Mouse (Mus musculus) adrenal gland, adult 8-10 months (tissue): ENCODE measurements around the gene Bcl2l15. TPM values are rescaled to one million over a fixed set of nuclear protein-coding genes. Genes with fewer than 3 reads are reported as not detected.
"Not testable (repeated sequence)": the region's sequence is repeated elsewhere in the genome, so short reads cannot be mapped to it uniquely, and the experiment has no call there.

Experiments used
- DNase-seq: peaks from one replicate; pipeline ENCODE4 v3.0.0; 2022
- total RNA-seq, 4 experiments: library from RNA; stranded (reverse); gene quantifications; 2 replicates each; pipeline ENCODE4 v1.2.4; 2022

The Bcl2l15 gene
- total RNA-seq, 4 experiments from 2014 or later, result 0.24 to 0.49 (median 0.38) TPM; not detected in 1

DNA sequence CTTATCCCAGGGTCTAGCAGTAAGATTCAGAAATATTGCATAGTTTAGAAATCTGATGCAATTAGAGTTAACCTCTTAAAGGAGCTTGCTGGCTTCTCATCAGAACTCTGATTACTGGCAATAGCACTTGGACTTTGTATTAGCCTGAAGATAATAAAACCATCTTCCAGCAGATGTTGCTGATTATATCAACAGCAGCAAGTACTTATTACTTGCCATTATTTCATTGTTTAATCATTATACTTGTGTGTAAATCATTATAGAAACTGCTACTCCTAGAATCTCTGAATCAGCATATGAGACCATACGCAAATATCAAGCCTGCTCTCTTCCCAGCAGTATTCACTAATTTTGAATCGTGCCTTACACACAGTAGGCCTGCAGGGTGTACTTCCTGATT is 1.6 kb downstream of the Bcl2l15 start:
- DNase-seq, result no peak

DNA sequence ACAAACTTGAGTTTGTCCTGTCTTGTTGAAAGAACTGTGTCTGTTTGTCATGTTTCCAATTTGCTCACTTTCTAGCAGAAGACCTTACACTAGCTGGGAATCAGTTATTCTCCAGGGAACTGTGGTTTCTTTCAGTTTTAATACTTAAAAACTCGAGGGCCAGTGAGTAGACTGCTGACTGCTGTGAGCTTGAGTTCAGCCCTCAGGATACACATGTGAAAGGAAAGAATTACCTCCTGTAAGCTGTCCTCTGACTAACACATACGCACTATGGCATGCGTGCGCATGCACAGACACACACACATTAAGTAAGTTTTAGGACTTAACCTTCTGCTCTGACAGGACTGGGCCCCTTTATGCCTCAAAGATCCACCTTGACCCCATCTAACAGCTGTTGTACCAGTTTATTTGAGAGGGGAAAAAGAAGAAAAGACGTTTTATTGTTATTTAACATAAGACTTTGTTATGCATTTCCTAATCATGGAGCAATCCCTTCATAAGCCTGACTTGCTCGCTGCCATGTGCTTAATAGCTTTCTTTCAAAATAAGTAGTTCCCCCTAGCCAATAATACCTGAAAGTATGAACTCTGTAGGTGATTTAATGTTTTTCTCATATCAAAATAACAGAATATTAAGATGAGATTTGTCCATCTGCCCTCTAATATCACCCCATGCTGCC is 3.0 kb downstream of the Bcl2l15 start:
- DNase-seq, result no peak

DNA sequence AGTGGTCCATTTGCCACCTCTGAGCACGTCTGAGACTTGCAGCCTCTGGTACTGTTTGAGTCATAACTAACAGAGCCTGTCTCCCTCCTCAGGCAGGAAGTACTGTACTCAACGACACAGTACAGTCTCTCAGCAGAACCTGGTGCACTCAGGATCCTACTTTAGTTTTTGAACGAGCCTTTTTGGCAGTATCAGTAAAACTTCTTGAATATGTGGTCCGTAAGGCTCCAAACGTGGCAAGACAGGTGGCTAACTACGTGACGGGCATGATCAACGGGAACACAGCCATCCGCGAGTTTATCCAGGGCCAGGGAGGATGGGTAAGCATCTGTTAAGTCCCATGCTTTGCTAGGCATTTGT is 3.5 kb downstream of the Bcl2l15 start:
- DNase-seq, result no peak

DNA sequence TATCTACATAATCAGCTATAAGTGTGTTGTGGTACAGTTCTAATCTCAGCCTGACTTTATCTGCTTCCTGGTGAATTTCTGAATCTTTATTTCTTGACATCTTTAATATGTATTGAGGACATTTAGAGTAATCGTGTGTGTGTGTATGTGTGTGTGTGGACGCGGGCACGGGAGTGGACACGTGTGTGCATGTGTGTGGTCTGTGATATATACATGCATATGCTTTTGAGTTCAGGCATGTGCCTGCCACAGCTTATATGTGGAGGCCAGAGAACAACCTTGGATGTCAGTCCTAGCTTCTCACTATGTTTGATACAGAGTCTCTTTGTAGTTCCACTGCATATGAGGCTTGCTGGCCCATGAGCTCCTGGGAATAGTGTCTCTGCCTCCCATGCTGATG is 4.1 kb downstream of the Bcl2l15 start:
- no peak for DNase-seq

DNA sequence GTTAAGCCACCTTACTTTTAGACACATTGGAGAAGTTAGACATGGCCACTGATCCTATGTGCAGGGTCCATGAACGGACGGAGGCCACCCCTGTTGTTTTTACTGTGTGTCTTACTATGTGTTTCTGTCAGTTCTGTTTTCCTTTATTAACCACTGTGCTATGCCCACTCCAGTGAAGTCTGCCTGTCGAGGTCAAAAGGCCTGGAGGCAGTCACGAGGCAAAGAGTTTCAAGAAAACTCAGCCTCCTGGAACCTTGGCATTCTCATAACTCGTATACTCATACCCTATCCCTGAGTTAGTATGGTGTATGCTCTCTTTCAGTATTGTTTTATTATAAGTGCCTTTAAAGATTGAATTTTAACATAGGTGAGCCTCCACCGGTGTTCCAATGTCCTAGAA is 7.3 kb downstream of the Bcl2l15 start:
- no peak for DNase-seq

DNA sequence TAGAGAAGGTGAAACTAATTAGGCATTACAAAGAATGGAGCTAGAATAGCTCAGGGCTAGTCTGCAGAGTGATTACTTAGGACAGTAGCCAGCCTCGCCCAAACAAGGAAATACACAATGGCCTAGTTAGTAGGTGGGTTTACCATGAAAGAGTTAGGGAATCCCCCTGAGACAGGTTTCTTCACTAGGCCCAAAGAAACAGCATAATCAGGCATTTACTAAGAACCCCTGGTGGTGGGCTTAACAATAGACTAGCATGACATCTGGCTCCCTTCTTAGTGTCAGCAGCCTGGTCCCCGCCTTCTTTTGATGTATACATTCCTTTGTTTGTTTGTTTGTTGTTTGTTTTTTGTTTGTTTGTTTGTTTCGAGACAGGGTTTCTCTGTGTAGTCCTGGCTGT is 7.8 kb downstream of the Bcl2l15 start:
- DNase-seq, result not testable (repeated sequence)

DNA sequence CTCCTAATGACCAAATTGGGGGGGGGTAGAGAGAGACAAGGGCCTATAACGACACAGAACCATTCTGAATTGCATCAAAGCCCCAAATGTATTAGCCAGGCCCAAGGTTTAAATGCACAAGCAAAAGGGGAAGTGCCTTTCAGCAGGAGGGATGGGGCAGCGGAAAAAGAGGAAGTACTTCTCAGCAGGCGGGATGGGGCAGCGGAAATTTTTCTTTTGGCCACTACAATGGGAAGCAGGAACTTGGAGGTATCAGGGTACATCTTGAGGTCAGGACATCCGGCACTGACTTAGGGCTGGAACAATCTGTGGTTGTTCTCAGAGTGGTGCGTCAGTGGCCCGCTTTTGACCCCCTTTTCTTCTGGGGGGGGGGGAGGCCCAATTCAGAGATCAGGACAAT is 8.5 kb downstream of the Bcl2l15 start:
- not testable (repeated sequence) for DNase-seq

DNA sequence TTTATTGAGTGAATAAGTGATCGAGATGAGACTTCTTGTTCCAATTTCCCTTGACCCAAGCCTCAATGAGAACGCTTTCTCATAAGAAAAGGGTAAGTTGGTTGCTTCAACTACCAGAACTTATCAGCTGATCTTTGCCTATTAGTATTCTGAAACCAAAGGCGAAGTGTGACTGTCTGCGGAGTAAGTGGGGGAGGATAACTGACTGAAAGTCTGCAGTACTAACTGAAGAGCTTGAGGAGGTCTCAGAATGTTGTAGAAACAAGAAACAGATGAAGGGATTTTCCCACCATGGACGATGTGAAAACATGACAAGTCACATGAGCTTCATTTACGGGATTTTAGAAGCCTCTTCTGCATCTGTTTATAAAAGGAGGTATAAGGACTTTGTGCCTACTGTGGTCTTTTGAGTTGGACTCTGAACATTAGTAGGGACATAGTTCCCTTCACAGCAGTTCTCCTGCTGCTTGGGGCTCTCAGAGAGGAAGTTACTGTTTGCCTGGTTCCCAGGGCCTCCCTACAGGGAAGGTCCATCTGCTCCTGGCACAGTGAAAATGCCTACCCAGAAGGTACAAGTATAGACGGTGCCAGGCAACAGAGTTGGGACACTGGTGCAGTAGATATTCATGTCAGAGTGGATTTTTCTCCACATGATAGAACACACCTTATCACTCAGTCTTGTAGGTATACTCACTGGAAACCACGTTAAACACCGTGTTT is 18.4 kb downstream of the Bcl2l15 start:
- DNase-seq, result no peak

DNA sequence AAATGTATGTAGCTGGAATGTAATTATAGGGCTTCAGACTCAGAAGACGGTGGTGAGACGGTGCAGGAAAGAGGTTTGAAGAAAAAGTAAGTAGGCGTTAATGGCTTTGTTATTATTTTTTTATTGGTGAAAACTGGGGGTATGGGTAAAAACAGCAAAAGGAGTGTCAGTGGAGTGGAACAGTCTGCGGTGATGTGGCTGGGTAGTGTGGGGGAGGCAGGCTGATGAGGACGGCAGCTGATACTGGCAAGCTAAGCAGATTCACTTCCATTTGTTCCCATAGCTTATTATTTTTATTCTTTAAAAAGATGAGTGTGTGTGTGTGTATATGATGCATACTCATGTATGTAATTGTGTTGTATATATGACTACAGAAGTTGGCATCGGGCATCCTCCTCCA is 19.1 kb downstream of the Bcl2l15 start:
- no peak for DNase-seq

DNA sequence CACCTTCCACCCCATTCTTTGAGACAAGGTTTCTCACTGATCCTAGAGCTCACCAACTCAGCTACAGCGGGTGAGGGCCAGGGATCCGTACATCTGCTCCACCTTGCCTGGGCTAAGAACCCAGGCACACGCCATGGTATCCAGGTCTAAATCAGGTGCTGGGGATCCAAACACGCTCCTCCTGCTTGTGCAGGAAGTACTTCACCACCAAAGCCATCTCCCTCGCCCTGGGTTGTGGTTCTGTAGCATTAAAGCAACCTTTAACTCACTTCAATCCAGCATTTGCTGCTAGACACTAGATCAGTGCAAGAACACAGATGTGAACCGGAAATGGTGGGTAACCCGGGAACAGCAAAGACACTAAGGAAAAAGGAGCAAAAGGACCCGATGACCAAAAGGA is 19.5 kb downstream of the Bcl2l15 start:
- DNase-seq, result no peak

DNA sequence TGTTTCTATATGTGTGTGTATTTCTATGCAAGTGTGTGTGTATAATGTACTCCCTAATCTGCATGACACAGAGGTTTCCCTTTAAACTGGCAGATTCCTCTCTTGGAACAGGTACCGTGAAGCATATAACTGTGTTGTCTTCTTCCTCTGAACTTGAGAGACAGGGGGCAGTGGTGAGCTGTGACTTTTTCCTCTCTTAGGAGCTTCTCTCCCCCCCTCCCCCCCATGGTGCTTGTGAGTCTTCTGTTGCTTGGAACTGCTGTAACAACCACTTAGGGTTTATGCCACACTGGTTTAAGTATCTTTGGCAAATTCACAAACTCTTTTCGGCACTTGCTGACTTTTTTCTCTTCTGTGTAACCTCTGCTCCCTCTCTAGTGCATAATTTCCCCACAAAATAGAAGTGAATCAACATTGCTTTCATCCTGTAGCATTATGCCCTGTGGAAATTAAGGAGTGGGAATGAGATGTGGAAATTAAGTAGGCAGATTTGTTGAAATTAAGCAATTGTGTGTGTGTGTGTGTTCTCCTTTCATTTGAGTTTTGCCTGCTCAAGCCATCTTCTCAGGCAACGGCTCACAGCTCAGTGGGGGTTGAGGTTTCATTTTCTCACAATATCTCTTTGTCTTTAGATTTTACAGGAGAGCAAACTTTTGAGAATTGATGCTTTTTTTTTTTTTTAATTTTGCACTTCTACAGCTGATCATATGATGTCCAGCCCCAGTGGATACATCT is 20.3 kb downstream of the Bcl2l15 start:
- peak; percentile 7 for DNase-seq

DNA sequence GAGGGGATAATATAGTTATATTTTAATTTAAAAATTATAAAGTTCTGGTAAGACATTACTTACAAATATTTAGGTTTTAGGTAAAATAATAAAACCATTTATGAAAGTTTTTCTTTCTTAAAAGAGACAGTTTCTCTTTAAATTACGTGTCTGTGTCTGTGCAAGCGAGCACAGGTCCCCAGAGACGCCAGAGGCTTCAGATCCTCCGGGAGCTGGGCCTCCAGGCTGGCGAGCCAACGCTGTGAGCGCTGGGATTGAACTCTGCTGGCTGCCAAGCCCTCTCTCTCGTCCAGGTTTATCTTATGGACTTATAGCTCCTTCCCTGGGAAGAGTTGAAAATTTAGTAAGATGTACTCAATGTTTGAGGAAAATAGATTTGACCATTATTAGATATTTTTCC is 21.4 kb downstream of the Bcl2l15 start:
- DNase-seq, result no peak

DNA sequence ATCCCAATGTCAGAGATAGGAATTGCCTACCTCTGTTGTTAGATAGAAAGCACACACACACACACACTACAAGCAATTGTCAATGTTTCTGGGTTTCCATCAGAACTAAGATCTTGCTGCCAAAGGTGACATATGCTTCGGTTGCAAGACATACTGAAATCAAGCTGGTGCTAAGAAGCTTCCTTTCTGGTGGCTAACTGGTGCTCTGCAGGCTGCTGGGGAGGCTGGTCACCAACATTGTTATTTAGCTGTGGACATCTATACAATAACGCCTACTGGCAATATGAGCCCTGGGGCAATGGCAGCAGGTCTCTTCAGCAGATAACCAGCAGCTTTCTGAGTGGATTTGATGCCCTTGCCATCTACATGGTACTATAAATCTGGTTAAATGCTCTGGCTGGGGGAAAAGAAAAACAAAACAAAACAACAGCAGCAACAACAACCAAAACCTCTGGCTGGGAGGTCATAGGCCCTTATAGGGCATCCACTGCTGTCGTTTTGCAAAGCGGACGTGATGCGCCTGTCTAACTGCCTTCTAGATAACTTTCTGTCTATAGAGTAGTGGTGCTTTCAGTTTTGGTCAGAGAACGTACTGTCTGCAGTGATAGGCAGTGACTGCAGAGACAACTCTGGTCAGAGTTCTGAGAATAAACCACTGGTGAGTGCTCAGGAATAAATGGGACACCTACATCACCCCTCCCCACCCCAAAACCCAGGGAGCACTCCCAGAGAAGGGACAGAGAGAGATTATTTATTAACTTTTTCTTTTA is 24.8 kb downstream of the Bcl2l15 start:
- no peak for DNase-seq

DNA sequence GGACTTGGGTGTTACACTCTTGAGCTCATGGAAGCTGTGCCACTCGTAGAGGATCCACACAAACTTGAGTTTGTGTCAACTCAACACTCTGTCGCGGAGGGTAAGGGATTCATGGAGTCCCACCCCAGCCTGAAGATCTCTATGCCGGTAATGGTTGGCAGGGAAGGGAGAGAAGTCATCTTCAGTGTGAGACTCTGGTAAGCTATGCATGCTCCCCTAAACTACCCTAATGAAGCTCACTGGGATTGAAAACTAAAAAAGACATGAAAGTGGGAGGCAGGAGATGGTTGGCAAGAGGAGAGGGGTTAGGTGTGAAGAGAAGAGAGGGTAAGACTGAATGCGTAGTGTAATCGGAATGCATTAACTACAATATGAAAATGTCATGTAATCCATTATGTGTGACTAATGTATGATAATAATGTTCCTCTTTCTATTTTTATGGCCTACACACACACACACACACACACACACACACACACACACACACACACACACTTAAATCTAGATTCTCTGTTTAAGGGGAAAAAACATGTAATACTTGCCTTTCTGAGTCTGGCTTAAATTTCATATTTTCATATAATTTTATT is 25.7 kb downstream of the Bcl2l15 start:
- DNase-seq, result no peak

DNA sequence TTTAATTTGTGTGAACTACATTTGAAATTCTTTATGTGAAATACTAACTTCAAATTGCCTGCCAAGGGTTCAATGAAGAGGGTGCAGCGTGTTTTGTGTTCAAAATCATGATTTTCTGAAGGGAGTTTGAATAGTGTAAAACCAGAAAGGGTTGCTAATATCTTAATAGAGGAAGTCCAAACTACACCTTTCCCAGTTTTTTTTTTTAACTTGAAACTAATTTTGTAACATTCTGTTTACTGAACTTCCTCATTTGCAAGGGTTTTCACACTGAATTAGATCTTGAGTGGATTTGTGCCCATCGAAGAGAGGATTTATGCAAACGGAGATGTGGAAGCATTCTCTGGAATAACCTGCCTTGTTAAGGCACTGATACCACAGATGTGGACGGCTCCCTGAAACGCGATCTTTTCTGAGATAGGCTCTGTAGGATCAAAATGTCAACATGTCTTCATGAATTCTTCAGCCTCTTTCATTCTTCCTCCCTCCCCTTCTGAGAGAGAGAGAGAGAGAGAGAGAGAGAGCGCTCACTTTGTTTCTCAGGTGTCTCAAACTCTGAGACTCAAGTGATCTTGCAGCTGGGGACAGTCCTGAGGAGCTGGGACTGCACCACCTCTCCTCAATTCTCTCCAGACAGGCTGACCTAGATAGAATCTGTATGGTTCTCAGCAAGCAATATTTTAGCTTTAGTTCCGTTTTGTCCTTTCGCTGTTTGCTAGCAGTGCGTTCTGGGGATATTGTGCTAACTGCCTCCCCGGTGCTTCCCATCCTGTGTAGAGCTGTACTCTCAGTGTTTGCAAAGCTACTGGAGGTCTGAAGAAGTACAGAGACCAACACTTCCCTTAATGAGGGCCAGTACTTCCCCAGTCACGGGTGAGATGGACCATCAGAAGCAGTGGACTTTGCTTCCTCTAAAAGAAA is 26.7 kb downstream of the Bcl2l15 start, which contains the start of gene Ptpn22:
TSS of gene Ptpn22 (plus strand) at position 915 of the 921 bp plus-strand sequence.
- no peak for DNase-seq

DNA sequence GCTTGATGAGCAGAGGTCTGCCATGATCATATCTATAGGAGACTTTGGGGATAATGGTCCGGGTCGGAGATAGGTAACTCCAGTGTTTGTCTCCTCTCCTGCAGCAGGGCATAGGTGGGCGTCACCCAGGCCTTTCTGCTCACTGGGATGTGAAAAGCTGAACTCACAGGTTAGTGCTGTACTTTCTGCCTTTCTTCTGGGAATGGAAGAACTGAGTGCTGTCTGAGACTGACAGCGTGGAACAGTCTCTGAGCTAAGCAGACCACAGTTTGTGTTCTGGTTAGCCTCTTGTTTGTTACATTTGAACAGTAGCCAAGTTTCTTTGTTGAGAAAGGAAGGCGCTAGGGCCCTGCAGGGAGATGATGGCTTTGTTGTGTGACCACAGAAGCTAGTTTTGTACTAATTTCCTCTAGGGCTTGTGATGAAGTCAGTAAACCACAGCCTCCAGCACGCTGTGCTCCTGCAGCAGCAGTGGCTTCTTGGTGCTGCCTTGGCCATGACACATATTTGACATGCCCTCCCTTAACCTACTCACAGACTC is 27.5 kb downstream of the Bcl2l15 start:
- DNase-seq, result peak; percentile 11

DNA sequence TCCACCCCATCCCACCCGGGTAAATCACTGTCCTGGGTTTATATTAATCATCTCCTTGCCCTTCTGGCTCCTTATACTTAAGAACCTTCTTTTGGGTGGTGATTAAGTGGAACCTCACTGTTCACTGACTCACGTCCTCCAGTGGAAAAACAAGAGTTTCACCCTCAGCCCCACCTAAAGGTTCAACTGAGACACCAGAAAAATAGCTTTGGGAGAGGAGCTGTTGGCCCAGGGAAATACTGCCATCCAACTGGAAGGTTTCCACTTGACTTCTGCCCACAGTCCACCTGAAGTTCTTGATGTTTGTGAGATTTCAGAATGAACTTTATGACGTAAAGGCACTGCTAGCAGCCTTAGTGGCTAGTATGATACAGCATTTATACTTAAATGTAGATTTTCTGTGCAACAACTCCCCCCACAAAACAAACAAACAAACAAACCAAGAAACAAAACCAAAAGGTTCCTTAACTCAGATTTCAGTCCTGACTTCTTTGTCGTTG is 30.4 kb downstream of the Bcl2l15 start:
- no peak for DNase-seq

DNA sequence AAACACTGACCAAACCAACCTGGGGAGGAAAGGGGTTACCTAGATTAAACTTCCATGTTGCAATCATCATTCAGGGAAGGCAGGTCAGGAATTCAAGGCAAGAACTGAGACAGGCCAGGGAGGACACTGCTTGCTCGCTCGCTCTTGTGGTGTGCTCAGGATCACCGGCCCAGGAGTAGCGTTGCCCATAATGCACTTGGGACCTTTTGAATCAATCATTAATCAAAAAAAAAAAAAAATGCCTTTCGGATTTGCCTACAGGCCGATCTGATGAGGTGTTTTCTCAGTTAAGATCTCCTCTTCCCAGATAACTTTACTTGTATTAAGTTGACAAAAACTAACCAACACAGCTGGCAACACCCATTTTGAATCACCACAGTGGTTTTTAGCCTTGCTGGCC is 31.8 kb downstream of the Bcl2l15 start:
- DNase-seq, result no peak

DNA sequence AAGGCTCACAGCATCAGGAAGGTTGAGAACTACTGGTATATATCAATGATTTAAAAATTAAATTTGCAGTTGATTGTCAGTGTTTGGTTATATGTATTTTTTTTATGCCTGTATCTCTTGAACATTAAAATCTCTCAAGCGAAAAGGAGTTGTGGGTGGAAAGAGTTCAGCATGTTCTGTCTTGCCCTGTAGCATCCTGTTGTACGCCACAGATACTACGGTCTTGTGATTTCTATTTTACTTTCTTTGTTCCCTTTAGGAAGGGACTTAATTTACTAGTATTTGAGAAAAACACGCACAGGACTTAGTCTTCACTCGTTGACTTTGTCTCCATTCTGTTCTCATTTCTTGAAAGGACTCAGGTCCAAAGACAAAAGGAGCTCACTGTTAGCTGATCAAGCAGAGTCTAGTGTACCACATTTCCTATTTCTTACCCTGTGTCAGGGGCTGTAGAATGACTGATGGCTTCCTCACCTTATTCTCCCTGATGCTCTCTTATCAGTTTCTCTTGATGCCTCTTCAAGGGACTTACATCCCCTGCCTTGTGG is 35.1 kb downstream of the Bcl2l15 start:
- DNase-seq, result no peak

DNA sequence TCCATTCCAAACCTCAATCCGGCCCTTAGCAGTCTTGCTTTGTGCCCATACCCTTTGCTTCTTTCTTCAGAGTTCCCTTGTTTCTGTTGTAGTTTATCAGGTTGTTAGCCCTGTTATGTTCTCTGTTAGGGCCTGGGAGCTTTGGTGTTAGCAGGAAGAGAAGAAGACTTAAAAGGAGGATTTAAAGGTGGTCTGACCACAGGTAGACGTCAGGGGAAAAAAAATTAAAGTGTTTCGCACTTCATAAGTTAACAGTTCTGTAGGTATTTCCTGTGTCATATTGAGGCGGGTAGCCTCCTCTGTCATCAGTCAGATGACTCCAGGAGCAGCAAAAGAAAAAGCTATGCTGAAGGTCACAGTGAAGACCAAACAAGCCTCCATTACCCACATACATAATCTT is 35.6 kb downstream of the Bcl2l15 start:
- DNase-seq, result no peak
